Mouse (Mus musculus) thymus, adult 2 months (tissue): Measurements from ENCODE around the gene Cntnap2.

ENCODE experiments used
- CTCF ChIP-seq: fragments of 200-500 bp; IDR thresholded peaks from 2 replicates; pipeline ENCODE4 v1.5.1; 2012; ENCODE audit warnings: mild to moderate bottlenecking, control low read depth, low read length, moderate library complexity, borderline replicate concordance; ENCODE audit not compliant: control insufficient read depth, poor library complexity, insufficient read depth; ENCODE audit errors: extremely low read depth
- POLR2A ChIP-seq: fragments of 200-500 bp; IDR thresholded peaks from 2 replicates; pipeline ENCODE4 v1.6.1; 2012; ENCODE audit warnings: mild to moderate bottlenecking, low read length, control low read depth, moderate library complexity; ENCODE audit not compliant: control insufficient read depth, poor library complexity, insufficient read depth; ENCODE audit errors: extremely low read depth

DNA sequence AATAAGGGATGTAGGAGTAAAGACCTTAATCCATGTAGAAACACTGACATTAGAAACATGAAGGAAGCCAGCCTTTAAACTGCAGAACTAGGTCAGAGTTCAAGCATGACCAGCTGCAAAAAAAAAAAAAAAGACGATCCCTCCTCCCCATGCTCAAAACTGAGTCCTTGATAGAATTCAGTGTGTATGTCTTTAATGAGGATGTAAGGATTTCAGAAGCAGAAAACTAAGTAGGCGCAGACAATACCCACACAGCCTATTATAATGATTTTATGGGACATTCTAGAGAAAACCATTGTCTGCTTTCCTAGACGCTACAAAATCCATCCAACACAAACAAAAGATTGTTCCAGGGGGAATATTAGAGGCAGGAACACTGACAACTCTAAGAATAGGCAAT, 2168.4 kb downstream of the Cntnap2 start:
- TF ChIP-seq CTCF (no peak), POLR2A (no peak)
